Mouse (Mus musculus): ENCODE measurements around the gene Clic5.
"Not testable (repeated sequence)": the region's sequence is repeated elsewhere in the genome, so short reads cannot be mapped to it uniquely, and the experiment has no call there.

The Clic5 gene

GRCm38 (mm10) chr17:44188042-44188768 lies at the start of gene Clic5:
TSS of gene Clic5 (plus strand) at chr17:44188584.
- DNase-seq (ENCODE audit: low spot score): peak; percentile 63

GRCm38 (mm10) chr17:44145806-44146205 lies 42.6 kb upstream of the Clic5 start:
- DNase-seq (ENCODE audit: low spot score): no peak

GRCm38 (mm10) chr17:44148109-44148846 lies 40.1 kb upstream of the Clic5 start:
- no peak for DNase-seq (ENCODE audit: low spot score)

- DNase-seq (ENCODE audit: low spot score): peak; percentile 12
These were observed 37.3 kb upstream of the Clic5 start for GRCm38 (mm10) chr17:44151130-44151529.

GRCm38 (mm10) chr17:44151889-44152288 lies 36.5 kb upstream of the Clic5 start:
- DNase-seq (ENCODE audit: low spot score): no peak

GRCm38 (mm10) chr17:44153871-44154270 lies 34.5 kb upstream of the Clic5 start:
- no peak for DNase-seq (ENCODE audit: low spot score)

GRCm38 (mm10) chr17:44155204-44155603 lies 33.2 kb upstream of the Clic5 start:
- DNase-seq (ENCODE audit: low spot score): no peak

- no peak for DNase-seq (ENCODE audit: low spot score)
These were observed 30.2 kb upstream of the Clic5 start for GRCm38 (mm10) chr17:44158186-44158585.

GRCm38 (mm10) chr17:44160449-44160848 lies 27.9 kb upstream of the Clic5 start:
- DNase-seq (ENCODE audit: low spot score): no peak

GRCm38 (mm10) chr17:44162514-44162913 lies 25.9 kb upstream of the Clic5 start:
- DNase-seq (ENCODE audit: low spot score): no peak

GRCm38 (mm10) chr17:44162935-44163334 lies 25.4 kb upstream of the Clic5 start:
- no peak for DNase-seq (ENCODE audit: low spot score)

- DNase-seq (ENCODE audit: low spot score): no peak
These were observed 22.5 kb upstream of the Clic5 start for GRCm38 (mm10) chr17:44165730-44166347.

- no peak for DNase-seq (ENCODE audit: low spot score)
These were observed 18.7 kb upstream of the Clic5 start for GRCm38 (mm10) chr17:44169676-44170075.

GRCm38 (mm10) chr17:44170316-44170715 lies 18.1 kb upstream of the Clic5 start:
- DNase-seq (ENCODE audit: low spot score): no peak

GRCm38 (mm10) chr17:44171930-44172329 lies 16.5 kb upstream of the Clic5 start:
- DNase-seq (ENCODE audit: low spot score): no peak

GRCm38 (mm10) chr17:44173341-44173740 lies 15.0 kb upstream of the Clic5 start:
- no peak for DNase-seq (ENCODE audit: low spot score)

- DNase-seq (ENCODE audit: low spot score): no peak
These were observed 11.1 kb upstream of the Clic5 start for GRCm38 (mm10) chr17:44177291-44177690.

- no peak for DNase-seq (ENCODE audit: low spot score)
These were observed 7.0 kb upstream of the Clic5 start for GRCm38 (mm10) chr17:44181346-44181745.

- DNase-seq (ENCODE audit: low spot score): no peak
These were observed 1.5 kb upstream of the Clic5 start for GRCm38 (mm10) chr17:44186871-44187270.

- not testable (repeated sequence) for DNase-seq (ENCODE audit: low spot score)
These were observed 847 bp upstream of the Clic5 start for GRCm38 (mm10) chr17:44187537-44187936.

- no peak for DNase-seq (ENCODE audit: low spot score)
These were observed 373 bp downstream of the Clic5 start for GRCm38 (mm10) chr17:44188769-44189145.

GRCm38 (mm10) chr17:44189696-44190095 lies 1.3 kb downstream of the Clic5 start:
- peak; percentile 52 for DNase-seq (ENCODE audit: low spot score)

GRCm38 (mm10) chr17:44190246-44190645 lies 1.9 kb downstream of the Clic5 start:
- no peak for DNase-seq (ENCODE audit: low spot score)

Data from embryo, embryonic 10 days (tissue).